Mouse (Mus musculus) spleen, postnatal 4 days (tissue): ENCODE measurements around the gene Prr5l.

Source experiments
- DNase-seq, 2 experiments: peaks; one replicate each; pipeline ENCODE4 v3.0.0; 2022; ENCODE audit warnings: low spot score in 2 of 2

Prr5l gene

GRCm38 (mm10) chr2:101882998-101883397 is at the start of gene Prr5l:
Gene Prr5l (minus strand): TSS chr2:101883027.
- DNase-seq, result no peak

- no peak for DNase-seq
Measured at GRCm38 (mm10) chr2:101932169-101932936, 49.5 kb upstream of the Prr5l start.

GRCm38 (mm10) chr2:101925591-101926188 is 42.9 kb upstream of the Prr5l start:
- no peak for DNase-seq

- DNase-seq, result no peak
Measured at GRCm38 (mm10) chr2:101925183-101925582, 42.4 kb upstream of the Prr5l start.

GRCm38 (mm10) chr2:101923181-101923580 is 40.4 kb upstream of the Prr5l start:
- DNase-seq, result no peak

- DNase-seq, result no peak
Measured at GRCm38 (mm10) chr2:101922302-101922701, 39.5 kb upstream of the Prr5l start.

- no peak for DNase-seq
Measured at GRCm38 (mm10) chr2:101920136-101920554, 37.3 kb upstream of the Prr5l start.

GRCm38 (mm10) chr2:101918518-101918917 is 35.7 kb upstream of the Prr5l start:
- no peak for DNase-seq

GRCm38 (mm10) chr2:101909326-101910080 is 26.7 kb upstream of the Prr5l start:
- no peak for DNase-seq

- DNase-seq, result no peak
Measured at GRCm38 (mm10) chr2:101908773-101909172, 25.9 kb upstream of the Prr5l start.

- DNase-seq, result no peak
Measured at GRCm38 (mm10) chr2:101907386-101908022, 24.7 kb upstream of the Prr5l start.

- no peak for DNase-seq
Measured at GRCm38 (mm10) chr2:101906379-101906690, 23.5 kb upstream of the Prr5l start.

GRCm38 (mm10) chr2:101905534-101906378 is 22.9 kb upstream of the Prr5l start:
- DNase-seq, result peak; percentile 57 to 86

- DNase-seq, result no peak
Measured at GRCm38 (mm10) chr2:101902196-101902595, 19.4 kb upstream of the Prr5l start.

GRCm38 (mm10) chr2:101896425-101897204 is 13.8 kb upstream of the Prr5l start:
- no peak for DNase-seq

GRCm38 (mm10) chr2:101894126-101894525 is 11.3 kb upstream of the Prr5l start:
- no peak for DNase-seq

GRCm38 (mm10) chr2:101891143-101891542 is 8.3 kb upstream of the Prr5l start:
- no peak for DNase-seq

- no peak for DNase-seq
Measured at GRCm38 (mm10) chr2:101888886-101889285, 6.1 kb upstream of the Prr5l start.

- peak; percentile 89 to 93 for DNase-seq
Measured at GRCm38 (mm10) chr2:101885768-101886438, 3.1 kb upstream of the Prr5l start, which contains the start of gene Commd9. Gene Commd9 (plus strand): TSS chr2:101886247.

GRCm38 (mm10) chr2:101884286-101884685 is 1.5 kb upstream of the Prr5l start:
- no peak for DNase-seq
